Mouse (Mus musculus) left cerebral cortex, postnatal 25 days (tissue): Measurements from ENCODE around the gene Igfbp2. TPM values are rescaled to one million over a fixed set of nuclear protein-coding genes. Genes with fewer than 3 reads are reported as not detected.
A peak's percentile ranks its signal among the peaks of the same experiment; 100 is the strongest.

ENCODE experiments used
- DNase-seq, 2 experiments: peaks; one replicate each; pipeline ENCODE4 v3.0.0; 2022; ENCODE audit warnings: low spot score in 2 of 2, mixed read lengths in 1 of 2
- intact Hi-C: fragments of 180-260 bp; cut with DNase I; formaldehyde crosslinking; loops from one replicate; pipeline ENCODE4 v1.15.1; 2025
- total RNA-seq, 2 experiments: library from RNA; stranded (reverse); gene quantifications; 2 replicates each; pipeline ENCODE4 v1.2.3; 2021

Igfbp2 gene
- total RNA-seq = 10 to 100 TPM; 82.3 to 88.2 TPM

DNA sequence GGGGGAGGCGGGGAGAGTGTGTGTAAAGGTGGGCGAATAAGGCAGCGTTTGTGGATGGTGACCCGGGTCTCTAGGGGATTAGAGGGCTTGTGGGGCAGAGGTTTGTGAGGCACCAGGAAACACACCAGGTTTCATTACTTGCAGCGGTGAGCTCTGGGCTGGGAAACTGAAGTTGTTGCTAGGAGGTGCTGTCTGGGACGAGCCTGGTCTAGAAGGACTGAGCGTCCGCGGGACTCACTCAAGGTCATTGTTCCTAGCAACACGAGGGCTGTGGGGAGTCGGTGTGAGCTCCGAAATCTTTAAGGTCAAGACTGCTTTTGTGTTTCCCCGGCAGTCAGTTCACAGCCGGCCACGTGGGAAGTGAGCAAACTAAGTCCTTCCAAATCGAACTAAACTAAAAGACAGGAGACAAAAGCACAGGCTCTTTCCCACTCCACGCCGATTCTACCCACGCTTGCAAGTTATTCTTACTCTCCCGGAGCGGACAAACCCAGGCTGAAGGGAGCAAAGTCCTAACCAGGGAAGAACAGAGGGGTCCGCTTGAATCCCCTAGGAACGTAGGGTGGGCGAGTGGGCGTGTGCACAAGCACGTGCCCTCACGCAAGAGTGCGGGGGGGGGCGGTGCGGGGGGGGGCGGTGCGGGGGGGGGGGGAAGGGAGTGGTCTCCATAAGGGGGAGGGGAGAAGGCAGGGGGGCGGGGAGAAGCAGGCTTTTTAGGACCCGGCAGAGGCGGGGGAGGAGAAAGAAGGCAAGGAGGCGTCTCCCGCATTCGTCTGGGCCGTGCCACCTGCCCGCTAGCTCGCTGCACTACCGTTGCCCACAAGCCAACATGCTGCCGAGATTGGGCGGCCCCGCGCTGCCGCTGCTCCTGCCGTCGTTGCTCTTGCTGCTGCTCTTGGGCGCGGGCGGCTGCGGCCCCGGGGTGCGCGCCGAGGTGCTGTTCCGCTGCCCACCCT lies at the start of gene Igfbp2:
Gene Igfbp2, plus strand, starts transcription at position 753 of the 956 bp plus-strand sequence.
- peak in 1 of 2 experiments; percentile 47 for DNase-seq
- intact Hi-C loops = no loop called here

DNA sequence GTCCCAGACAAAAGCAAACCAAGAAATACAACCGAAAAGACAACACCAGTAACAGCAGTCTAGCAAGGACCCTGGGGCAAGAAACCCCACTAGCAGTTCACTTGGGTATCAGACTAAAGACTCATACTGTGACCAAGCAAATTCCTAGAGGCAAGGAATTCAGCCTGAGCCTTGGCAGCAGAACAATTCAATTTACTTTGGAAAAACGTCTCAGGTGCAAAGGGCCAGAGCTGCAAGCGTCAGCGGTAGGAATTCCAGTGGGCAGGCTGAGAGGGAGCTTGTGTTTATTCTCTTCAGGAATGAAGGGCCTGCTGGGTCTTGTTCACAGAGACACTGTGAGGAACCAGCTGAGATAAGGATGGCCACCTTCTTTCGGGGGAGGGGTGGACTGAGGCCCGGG lies 45.5 kb upstream of the Igfbp2 start:
- intact Hi-C loops = no loop called here
- no peak for DNase-seq

DNA sequence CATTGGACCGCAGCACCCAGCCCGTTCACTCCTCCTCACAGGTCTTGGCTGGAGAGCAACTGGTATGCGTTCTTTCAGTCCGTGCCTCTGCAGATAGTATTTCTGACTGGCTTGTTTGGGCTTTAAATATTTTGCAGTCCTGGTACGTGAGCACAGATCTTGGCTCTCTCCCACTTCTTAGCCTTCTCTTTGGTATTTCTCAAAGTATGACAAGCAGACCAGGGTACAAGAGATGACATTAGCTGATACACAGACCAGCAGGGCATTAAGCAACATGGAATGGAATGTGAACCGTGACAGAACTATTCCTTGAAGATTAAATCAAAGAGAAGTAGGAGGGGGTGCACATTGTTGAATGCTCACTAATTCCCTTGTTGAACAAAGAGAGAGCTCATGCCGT lies 43.6 kb upstream of the Igfbp2 start:
- intact Hi-C loops = no loop called here
- no peak for DNase-seq

DNA sequence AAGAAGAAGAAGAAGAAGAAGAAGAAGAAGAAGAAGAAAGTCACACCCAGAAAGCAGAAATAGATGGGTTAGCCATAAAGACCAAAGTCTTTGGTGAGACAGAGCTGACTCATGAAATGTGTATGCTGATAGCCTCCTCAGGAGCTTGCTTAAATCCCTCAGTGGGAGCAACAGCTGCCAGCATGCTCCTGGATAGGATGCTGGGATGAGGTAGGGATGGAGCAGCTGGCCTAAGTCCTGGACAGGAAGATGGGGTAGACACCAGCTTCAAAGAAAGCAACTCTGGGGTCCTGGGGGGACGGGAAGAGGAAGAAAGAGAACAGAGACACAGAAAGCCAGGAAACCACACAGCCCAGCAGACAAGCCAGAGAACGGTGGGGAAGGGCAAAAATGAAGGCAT lies 41.0 kb upstream of the Igfbp2 start:
- DNase-seq = no peak
- intact Hi-C loops = no loop called here

DNA sequence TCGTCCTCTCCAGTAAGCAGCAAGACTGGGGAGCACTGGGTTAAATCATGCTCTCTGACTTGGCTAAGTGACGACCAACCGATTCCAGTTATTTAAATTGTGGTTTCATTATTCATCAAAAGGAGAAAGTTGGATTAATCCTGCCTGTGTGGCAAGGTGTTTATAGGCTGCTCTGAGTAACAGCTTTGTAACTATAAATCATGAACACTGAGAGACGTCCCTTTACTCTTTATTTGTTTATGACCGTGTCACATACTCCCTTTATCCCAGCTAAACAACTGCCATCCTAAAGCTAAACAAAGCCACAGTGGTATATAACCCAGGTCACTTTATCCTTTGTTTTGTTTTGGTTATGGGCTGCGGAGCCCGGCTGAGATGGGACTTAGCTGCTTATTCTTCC lies 40.3 kb upstream of the Igfbp2 start:
- DNase-seq = no peak
- intact Hi-C loops = no loop called here

DNA sequence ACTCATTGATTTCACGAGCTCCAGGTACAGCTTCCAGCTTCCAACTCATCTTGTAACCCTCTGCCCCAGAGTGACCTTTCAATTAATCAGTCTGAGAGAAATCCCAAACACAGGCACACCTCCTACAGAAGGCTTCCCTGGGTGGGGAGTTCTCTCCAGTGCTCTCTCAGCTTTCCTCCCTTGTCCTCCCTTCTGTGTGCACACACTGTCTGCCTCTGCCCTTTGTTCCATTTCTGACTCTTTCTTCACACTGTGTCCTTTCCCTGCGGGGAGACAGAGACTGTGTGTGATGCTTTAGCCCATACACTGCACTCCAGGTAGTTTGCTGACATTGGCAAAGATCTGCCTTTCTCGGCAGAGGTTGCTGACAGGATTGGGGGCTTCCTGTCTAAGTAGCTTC lies 33.6 kb upstream of the Igfbp2 start:
- intact Hi-C loops = no loop called here
- no peak for DNase-seq

DNA sequence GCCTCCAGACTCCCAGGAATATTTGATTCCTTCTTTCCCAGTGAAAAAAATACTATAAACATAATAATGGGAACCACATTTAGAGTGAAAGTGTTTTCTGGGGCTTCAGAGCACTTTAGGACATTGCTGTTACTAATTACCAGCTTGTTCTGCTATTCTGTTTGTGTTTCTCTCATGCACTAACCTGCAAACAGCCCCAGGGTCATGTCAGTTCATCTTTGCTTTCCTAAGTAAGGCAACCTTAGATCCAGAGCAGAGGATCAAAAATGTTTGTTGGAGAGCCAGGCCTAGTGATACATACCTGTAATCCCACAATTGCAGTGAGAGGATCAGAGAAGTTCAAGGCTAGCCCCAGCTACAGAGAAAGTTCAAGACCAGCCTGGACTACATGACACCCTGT lies 32.6 kb upstream of the Igfbp2 start:
- no peak for DNase-seq
- intact Hi-C loops = no loop called here

DNA sequence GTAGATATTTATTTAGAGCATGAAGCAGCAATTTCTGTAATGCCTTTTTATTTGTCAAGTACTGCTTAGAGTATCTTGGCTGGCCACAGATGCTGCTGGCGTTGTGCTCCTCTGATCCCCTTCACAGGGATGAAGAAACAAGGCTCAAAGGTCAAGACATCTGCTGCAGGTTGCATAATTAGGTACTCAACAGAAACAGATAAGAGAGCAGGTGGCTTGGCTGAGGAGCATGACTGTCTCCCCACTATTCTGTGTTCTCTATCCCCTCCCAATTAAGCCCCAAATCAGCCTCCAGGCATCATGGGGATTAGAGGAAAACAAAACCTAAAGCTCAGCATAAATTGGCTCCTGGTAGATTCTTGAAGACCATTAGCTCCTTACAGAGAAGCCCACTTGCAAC lies 32.0 kb upstream of the Igfbp2 start:
- intact Hi-C loops = no loop called here
- DNase-seq = no peak

DNA sequence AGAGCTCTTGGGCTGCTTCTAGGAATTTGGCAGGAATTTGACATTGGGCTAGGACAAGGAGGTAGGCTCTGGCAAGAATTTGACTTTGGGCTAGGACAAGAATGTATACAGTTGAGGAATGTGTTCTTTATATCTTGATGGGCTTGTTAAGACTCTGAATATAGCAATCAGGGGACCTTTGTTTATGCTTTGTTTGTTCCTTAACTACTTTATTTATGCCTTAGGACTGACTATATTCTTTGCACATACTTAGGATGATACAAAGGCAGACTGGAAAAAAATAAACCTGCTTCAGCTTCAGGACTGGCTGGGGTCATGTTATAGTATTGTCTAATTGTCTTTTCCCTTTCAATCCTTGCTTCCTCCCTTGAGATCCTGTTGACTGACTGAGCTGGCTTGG lies 31.1 kb upstream of the Igfbp2 start:
- intact Hi-C loops = no loop called here
- DNase-seq = no peak

DNA sequence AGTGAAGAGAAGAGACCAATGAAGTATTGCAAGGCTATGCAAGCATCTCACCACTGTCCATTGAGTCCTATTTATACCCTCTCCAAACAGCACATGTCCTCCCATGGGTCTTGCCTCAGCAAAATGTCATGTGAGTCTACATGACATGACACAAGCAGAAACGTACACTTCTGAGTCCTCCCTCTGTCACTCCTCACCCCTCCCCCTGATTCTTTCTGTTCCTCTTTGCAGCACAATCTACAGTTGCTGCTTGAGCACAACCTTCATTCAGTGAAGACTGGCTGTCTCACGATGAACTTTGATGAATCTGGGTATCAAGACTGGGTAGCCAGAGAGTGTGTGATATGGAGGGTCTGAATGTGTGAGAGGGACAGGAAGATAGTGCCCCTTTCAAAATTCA lies 28.2 kb upstream of the Igfbp2 start:
- intact Hi-C loops = no loop called here
- DNase-seq = no peak

DNA sequence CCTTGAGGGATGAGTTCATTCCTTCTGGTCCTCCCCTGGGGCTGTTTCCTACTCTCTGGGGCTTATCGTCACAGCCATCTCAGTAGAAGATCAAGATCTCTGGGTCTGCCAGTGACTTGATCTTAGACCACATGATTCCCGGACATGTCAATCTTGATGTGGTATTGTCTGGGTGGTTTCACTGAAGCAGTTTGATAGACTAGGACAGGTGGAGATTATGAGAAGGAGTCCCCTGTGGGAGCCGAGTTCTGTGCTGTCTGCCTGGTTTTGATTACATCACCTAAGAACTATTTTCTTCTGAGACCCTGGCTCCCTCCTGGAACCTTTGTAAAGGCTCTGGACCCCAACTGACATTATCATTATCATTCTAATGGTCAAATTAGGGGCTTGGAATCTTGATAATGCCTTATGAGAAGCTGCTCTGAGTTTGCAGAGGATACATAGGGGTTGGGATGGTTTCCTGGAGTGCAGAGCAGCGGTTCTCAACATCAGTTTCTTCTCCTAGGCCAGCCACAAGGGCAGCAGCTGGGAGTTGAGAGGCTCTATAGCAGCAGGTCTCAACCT lies 27.1 kb upstream of the Igfbp2 start:
- intact Hi-C loops = no loop called here
- no peak for DNase-seq

DNA sequence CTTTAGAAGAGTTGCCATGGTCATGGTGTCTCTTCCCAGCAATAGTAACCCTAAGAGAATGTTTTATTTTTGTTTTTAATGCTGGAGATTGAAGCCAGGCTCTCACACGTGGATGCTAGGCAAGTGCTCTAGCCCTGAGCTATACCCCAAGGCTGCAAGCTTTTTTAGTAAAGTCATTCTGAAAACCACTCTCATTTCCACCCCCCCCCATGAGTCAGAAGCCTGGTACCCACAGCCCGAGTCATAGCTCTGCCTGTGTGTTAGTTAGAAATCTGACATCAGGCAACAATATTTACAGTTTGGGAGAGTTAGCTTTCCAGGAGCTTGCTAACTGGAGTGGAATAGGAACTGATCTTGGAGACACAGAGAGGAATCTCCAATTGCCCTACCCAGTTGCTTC lies 25.9 kb upstream of the Igfbp2 start:
- intact Hi-C loops = no loop called here
- DNase-seq = no peak

DNA sequence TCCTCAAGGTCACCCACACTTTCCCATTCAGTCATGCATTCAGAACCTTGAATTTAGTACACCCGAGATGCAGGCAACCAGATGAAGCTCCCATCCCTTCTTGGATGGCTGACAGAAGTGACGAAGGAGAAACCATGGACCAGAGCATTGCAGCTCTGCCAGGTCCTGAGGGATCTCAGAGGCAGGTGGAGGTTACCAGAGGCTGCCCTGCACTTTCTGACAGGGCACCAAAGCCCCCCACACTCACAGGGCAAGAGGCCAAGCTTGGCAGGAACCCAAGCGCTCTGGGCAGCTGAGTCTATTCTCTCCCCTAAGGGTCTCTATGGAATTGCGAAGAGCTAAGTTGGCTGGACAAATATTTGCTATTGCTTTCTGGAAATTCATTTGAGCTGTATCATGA lies 20.3 kb upstream of the Igfbp2 start:
- DNase-seq = no peak

DNA sequence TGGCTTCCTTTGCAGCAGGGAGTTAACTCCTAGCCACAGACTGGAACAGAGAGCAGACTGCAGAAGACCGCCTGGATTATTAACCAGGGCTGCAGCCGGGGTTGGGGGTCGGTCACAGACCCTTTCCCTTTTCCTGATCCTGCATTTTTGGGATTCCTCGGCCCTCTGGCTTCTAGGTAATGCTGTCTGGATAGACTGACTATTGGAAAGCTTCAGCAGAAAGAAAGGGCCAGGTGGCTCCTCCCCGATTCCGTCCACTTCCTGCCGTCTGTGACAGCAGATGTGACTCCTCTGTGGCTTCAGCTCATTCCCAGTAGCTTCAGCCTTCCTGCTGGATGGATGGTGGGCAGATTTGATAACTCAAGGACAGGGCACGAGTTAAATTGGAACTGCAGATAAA lies 19.3 kb upstream of the Igfbp2 start:
- intact Hi-C loops = no loop called here
- no peak for DNase-seq

More for the DNA sequence above, 20.3 kb upstream of the Igfbp2 start:
- intact Hi-C loops = no loop called here

DNA sequence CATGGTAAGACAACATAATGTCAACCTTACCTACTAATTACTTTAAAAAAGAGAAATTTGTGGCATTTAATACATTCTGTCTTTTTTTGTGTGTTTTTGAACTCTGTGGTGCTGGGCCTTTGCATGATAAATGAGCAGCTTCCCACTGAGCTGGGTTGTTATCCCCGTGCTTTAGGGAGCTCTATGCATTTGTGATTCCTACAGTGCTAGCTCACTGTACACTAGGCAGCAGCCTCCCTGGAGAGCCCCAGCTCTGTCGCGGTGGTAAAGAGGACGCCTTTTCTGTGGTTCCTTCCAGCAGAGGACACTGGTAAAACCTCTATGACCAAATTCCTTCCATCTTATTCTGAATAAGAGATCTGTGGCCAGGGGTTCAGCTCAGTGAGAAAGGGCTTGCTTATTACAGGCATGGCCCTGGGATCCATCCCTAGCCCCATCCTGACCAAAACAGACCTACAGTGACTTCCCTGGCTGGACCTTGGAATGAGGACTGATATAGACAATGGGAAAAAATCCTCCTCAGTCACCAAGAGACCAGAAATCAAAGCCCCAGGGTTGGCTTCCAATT lies 18.7 kb upstream of the Igfbp2 start:
- DNase-seq = no peak
- intact Hi-C loops = no loop called here

DNA sequence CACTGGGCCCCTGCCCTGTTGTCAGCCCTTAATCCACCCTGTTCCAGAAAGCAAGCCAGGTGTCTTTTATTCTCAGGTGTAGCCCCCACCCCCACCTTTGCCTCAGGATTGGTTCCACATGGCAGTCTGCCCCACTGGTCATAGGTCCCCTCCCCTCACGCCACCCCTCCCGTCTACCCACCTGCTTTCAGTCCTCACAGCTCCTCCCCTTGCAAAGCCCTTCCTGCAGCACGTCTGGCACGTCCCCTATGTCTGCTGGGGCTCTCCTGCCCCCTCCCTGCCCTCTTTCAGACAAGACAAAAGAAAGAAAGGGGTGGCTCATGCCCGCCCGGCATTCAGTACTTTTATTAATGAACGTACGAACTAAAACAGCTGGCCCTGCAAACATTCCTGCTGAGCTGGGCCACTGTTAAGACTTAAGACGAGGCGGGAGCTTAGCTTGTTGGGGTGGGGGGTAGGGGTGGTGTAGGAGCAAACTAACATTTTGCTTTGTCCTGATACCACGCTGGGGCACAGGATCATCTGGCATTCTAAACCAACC lies 18.2 kb upstream of the Igfbp2 start:
- no peak for DNase-seq
- intact Hi-C loops = no loop called here

DNA sequence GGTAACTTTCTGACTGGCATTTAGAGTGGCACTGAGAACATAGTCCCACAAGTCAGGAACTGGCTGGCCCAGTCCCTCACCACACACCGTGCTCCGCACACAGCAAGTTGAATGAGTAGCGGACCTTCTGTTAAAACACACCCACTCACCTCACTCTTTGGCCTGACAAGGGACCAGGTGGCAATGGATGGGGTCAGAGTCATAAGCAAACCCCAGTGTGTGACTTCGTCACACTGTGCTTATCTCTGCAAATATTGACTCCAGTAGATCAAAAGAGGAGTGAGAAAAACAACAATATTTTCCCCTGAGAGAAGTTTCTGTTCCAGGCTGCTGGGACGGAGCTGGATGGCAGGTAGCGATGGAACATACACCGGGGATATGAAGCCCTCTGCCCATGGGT lies 15.0 kb upstream of the Igfbp2 start:
- DNase-seq = no peak
- intact Hi-C loops = no loop called here

DNA sequence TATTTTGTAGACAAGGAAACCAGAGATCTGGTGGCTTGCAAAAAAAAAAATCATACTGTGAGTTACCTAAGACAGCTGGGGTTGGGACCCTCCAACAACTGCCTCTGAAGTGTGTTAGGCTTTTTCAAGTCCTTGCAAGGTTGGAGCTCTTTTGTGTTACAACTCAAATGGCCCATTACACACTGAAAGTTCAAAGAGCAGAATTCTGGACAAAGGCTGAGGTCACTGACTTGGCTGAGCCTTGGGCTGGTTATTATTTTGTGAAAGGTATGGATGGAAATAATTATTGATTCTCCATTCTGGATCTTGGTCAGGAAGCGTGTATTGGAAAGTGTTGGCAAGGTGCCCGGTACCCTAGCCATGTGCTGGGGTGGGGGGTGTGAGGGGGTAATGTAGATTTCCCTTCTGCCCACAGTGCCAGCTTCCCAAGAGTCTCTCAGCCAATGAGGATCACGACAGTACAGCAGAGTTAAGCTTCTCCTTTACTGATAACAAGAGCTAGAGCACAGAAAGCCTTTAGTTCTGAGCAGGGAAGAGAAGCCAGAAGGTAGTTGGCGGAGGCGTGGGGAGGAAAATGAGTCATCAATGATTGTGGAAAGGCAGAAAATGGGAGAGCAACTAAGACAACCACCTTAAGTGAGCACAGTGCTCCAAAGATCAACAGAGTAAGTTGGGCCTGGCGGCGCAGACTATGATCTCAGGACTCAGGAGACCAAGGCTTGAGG lies 14.2 kb upstream of the Igfbp2 start:
- intact Hi-C loops = no loop called here
- peak; percentile 15 to 83 for DNase-seq

DNA sequence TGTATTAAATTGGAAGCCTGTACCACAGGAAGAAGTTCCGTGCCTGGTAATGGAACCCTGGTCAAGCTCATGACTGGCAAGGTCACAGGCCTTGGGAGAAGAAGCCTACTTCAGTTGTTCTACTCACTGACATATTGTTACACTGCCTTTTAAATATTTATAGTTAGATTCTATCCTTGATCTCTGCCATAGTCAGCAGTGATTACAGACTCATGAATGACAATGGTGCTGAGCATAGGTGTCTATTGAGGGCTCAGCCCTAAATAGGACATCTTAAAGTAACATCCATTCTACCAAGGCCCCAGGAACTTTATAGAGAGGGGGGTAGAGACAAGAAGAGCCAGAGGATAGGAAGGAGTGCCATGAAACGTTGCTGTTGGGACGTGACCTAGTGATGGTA lies 13.2 kb upstream of the Igfbp2 start:
- intact Hi-C loops = no loop called here
- no peak for DNase-seq

DNA sequence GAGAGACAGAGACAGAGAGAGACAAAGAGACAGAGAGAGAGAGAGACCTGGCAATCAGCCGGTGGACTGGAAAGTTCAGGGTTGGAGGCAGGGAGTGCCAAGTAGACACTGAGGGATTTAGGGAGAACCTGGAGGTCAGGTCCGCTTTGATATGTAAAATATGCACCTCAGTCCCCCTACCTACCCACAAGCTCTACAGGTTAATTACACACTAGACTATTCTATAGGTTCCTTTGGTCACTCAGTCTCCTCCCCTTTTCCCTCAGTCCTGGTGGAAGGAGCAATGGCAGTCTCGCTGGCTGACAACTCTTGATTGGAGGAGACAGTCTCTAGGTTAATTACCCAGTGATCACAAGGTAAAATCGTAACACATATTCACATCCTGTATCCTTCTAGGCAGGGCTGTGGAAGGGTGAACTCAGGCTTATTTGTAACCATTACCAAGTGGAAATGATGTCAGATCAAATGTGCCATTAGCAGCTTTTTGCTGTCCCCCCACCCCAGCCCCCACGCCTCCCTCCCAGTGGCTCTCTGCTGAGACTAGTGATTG lies 11.1 kb upstream of the Igfbp2 start:
- DNase-seq = no peak
- intact Hi-C loops = no loop called here
